7 mouse cellular contexts compared by ENCODE assay signal in the genomic region with DNA sequence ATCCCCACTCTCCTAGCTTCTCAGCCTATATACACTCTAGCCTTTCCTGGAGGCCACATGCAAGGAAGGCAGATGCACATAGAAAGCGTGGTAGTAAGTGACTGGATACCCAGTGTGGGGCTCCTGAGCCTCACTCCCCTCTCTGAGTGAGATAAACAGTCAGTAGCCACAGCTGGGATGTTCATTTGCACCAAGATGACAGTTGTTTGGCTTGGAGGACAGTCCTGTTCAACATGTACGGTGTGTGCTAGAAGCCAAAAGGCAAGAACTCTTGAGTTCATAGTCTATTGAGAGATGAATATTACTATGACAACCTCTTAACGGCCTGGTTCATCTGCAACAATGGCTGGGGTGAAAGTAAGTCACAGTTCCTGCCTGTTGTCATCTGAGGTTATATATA. TPM values are rescaled to one million over a fixed set of nuclear protein-coding genes. Genes with fewer than 3 reads are reported as not detected.
DNase-seq lines count a peak whose midpoint lies in the region; ATAC-seq lines count a peak whose summit lies in the region.

No protein-coding gene starts in this region.

- H3K9ac ChIP-seq in neural tube, embryonic 11.5 days (ENCODE audit: low read length): no peak overlapping the region
- H3K9ac ChIP-seq in hindbrain, embryonic 13.5 days: peak overlapping the region; percentile 39; the same call in 1 of the 2 replicates

- peaks cover 22% of the 10 kb centered on the region for H3K4me1 ChIP-seq in neural tube, embryonic 11.5 days (ENCODE audit: control insufficient read depth, insufficient read depth, low read length)
- peaks cover 35% of the 10 kb centered on the region for H3K4me1 ChIP-seq in hindbrain, embryonic 13.5 days (replicated peaks)

- no peak overlapping the region for H3K4me3 ChIP-seq in neural tube, embryonic 11.5 days (ENCODE audit: low read depth, low read length)
- peak overlapping the region; percentile 84 for H3K4me3 ChIP-seq in hindbrain, embryonic 13.5 days

- no peak for ATAC-seq in neural tube, embryonic 11.5 days (ENCODE audit: insufficient read depth, low FRiP score, low TSS enrichment)
- no peak for ATAC-seq in hindbrain, embryonic 13.5 days (ENCODE audit: low FRiP score)

- no peaks in the 10 kb centered on the region for H3K9me3 ChIP-seq in neural tube, embryonic 11.5 days (ENCODE audit: control insufficient read depth, low read length)
- H3K9me3 ChIP-seq in hindbrain, embryonic 13.5 days: no peaks in the 10 kb centered on the region

- peak overlapping the region; percentile 94 for H3K4me2 ChIP-seq in neural tube, embryonic 11.5 days (ENCODE audit: low read depth)
- peak overlapping the region; percentile 92 for H3K4me2 ChIP-seq in hindbrain, embryonic 13.5 days

- H3K36me3 ChIP-seq in neural tube, embryonic 11.5 days (ENCODE audit: control insufficient read depth, insufficient read depth, low read length): no peaks in the 10 kb centered on the region
- H3K36me3 ChIP-seq in hindbrain, embryonic 13.5 days: no peaks in the 10 kb centered on the region

- H3K27me3 ChIP-seq in neural tube, embryonic 11.5 days (ENCODE audit: control insufficient read depth, insufficient read depth, low read length): no peaks in the 10 kb centered on the region
- no peaks in the 10 kb centered on the region for H3K27me3 ChIP-seq in hindbrain, embryonic 13.5 days

- no peak for DNase-seq in neural tube, embryonic 11.5 days (ENCODE audit: low spot score)
- DNase-seq in neural tube, embryonic 10.5 days (ENCODE audit: extremely low spot score, low spot score): no peak
- DNase-seq in lung, postnatal 4 days: peak; percentile 29 to 41
- no peak for DNase-seq in urinary bladder, adult 18-20 months (ENCODE audit: low spot score in 2 of 2)
- DNase-seq in cerebellum, adult 9-10 months: no peak
- no peak for DNase-seq in spleen, postnatal 10 days (ENCODE audit: low spot score in 2 of 2)

- no peak overlapping the region for H3K27ac ChIP-seq in neural tube, embryonic 11.5 days (ENCODE audit: low read depth, low read length)
- no peak overlapping the region for H3K27ac ChIP-seq in hindbrain, embryonic 13.5 days

- 56% methylated on average over 3 of the region's 3 CpGs for WGBS in neural tube, embryonic 11.5 days
- 64% methylated on average over 3 of the region's 3 CpGs for WGBS in hindbrain, embryonic 13.5 days

RNA-seq across cellular contexts. Expression of gene Sept11, which starts 2.0 kb away (rescaled TPM):
- polyA plus RNA-seq in neural tube, embryonic 11.5 days (2014; fragmentation: Nextera tagmentation; extraction: Ambion mirVana): 276 and 289 TPM in 2 replicates
- polyA plus RNA-seq in hindbrain, embryonic 13.5 days (2015; fragmentation: Nextera tagmentation; extraction: Ambion mirVana): 165 and 171 TPM in 2 replicates

RNA-seq across cellular contexts. Expression of gene Sowahb, which starts 46.4 kb away (rescaled TPM):
- polyA plus RNA-seq in neural tube, embryonic 11.5 days (2014; fragmentation: Nextera tagmentation; extraction: Ambion mirVana): 0.41 and 0.58 TPM in 2 replicates
- polyA plus RNA-seq in hindbrain, embryonic 13.5 days (2015; fragmentation: Nextera tagmentation; extraction: Ambion mirVana): not detected in 2 replicates

Comparison
In these comparisons a context has a peak if more than half of its experiments do, and no peak if none do; other contexts are left out.
1. DNase-seq: peak in lung, postnatal 4 days (2 of 2); none in neural tube, embryonic 11.5 days (single experiment), neural tube, embryonic 10.5 days (single experiment), urinary bladder, adult 18-20 months (0 of 2), cerebellum, adult 9-10 months (single experiment) and spleen, postnatal 10 days (0 of 2).